In genomic region chr7:24369731-24370541, GRCm38 (mm10) we compare ENCODE assay signal across 7 mouse cellular contexts. TPM values are rescaled to one million over a fixed set of nuclear protein-coding genes. Genes with fewer than 3 reads are reported as not detected.
A peak's percentile ranks its signal among the peaks of the same experiment; 100 is the strongest.
DNase-seq lines count a peak whose midpoint lies in the region; ATAC-seq and TF ChIP-seq lines count a peak whose summit lies in the region.

TSS of gene Kcnn4 (plus strand) at chr7:24370263.

- H3K27me3 ChIP-seq in myocyte (ENCODE audit: control insufficient read depth, insufficient read depth, insufficient read length) = no peaks in the 10 kb centered on the region

- peak within 1 kb of the TSS; percentile 86 for H3K4me2 ChIP-seq in myocyte (ENCODE audit: low read depth)

- H3K36me3 ChIP-seq in myocyte (ENCODE audit: control insufficient read depth, insufficient read depth) = no peaks in the 10 kb centered on the region

- peak; percentile 67 for TF ChIP-seq POLR2A in myocyte (IDR thresholded peaks at IDR 0.05; ENCODE audit: insufficient read length, low read depth)

- DNase-seq in 3T3-L1 (ENCODE audit: low read depth, low spot score) = peak; percentile 44
- DNase-seq in B cell, adult 2 months = peak; percentile 55 to 62
- no peak for DNase-seq in retina, embryonic 14.5 days (ENCODE audit: low spot score)
- no peak for DNase-seq in right cerebral cortex, postnatal 25 days
- no peak for DNase-seq in layer of hippocampus, postnatal 25 days (ENCODE audit: extremely low spot score in 1 of 2, low spot score in 1 of 2)

- H3K4me3 ChIP-seq in myocyte = peak within 1 kb of the TSS; percentile 56

- ATAC-seq in granulocyte monocyte progenitor cell, adult 5-6 weeks (replicated peaks; ENCODE audit: poor library complexity, severe bottlenecking) = peak; percentile 40

- H3ac ChIP-seq in myocyte (ENCODE audit: control insufficient read depth, insufficient read length) = peak within 1 kb of the TSS; percentile 59

- H3K79me2 ChIP-seq in myocyte (ENCODE audit: control insufficient read depth, insufficient read depth) = peaks cover 33% of the 10 kb centered on the region

TF ChIP-seq in myocyte, 11 proteins besides CTCF, POLR2A, EP300 and RAD21:
- TF ChIP-seq MYOG (IDR thresholded peaks at IDR 0.05; ENCODE audit: control insufficient read depth in 1 of 3, insufficient read depth in 1 of 3, insufficient read length in 2 of 3, low read depth in 2 of 3) = peak in 2 of 3 experiments; percentile 52 to 75
- peak; percentile 69 for TF ChIP-seq POLR2AphosphoS2 (IDR thresholded peaks at IDR 0.05; ENCODE audit: insufficient read length, low read depth)
- TF ChIP-seq E2F4 (IDR thresholded peaks at IDR 0.05; ENCODE audit: insufficient read depth) = no peak
- no peak for TF ChIP-seq SRF (IDR thresholded peaks at IDR 0.05; ENCODE audit: control insufficient read depth, insufficient read length, low read depth)
- TF ChIP-seq MYOD1 (IDR thresholded peaks at IDR 0.05; ENCODE audit: control insufficient read depth in 1 of 3, insufficient read length in 2 of 3, low read depth in 2 of 3) = peak in 1 of 3 experiments; percentile 56

RNA-seq across cellular contexts. Expression of gene Kcnn4, which starts in this region (rescaled TPM):
- 24.2 and 31.4 TPM in 2 replicates for total RNA-seq in granulocyte monocyte progenitor cell, adult 5-6 weeks (2014; fragmentation: Nextera tagmentation)
- 36.3 and 43.5 TPM in 2 replicates for total RNA-seq in granulocyte monocyte progenitor cell, adult 5-6 weeks (2017)
- polyA plus RNA-seq in myocyte (2012; fragmentation: generic; extraction: Trizol) = 37.4 TPM
- total RNA-seq in layer of hippocampus, postnatal 25 days (2021) = under 1 TPM; 0.27 to 0.47 TPM

Comparison
In these comparisons a context has a peak if more than half of its experiments do, and no peak if none do; other contexts are left out.
1. RNA of gene Kcnn4 (total RNA-seq): 24.2 to 43.5 TPM in granulocyte monocyte progenitor cell, adult 5-6 weeks; 0.27 to 0.47 TPM in layer of hippocampus, postnatal 25 days; every median in the first group is over 10 times any median in the second.
2. DNase-seq: peak in 3T3-L1 (single experiment) and B cell, adult 2 months (2 of 2); none in retina, embryonic 14.5 days (single experiment), right cerebral cortex, postnatal 25 days (single experiment) and layer of hippocampus, postnatal 25 days (0 of 2).